Mouse (Mus musculus): ENCODE results near the gene Nacc2.
A peak's percentile ranks its signal among the peaks of the same experiment; 100 is the strongest.

The Nacc2 gene

DNA sequence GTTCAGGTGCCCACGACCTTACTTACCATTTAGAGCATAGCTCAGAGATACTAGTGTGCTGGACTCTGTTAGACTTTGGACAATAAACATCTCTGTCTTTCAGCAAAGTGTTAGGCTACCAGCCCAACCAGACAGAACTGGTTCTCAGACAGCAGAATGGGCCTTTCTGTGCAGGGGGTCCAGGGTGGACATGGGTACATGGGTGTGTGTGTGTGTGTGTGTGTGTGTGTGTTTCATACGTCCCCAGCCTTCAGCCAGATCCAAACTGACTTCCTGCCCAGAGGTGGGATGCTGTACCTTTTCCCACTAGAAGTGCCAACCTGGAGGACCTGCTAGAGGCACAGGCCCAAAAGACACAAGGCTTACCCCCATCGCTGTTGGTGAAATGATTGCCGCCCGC is 23.8 kb downstream of the Nacc2 start:
- no peak for DNase-seq (ENCODE audit: low spot score)

DNA sequence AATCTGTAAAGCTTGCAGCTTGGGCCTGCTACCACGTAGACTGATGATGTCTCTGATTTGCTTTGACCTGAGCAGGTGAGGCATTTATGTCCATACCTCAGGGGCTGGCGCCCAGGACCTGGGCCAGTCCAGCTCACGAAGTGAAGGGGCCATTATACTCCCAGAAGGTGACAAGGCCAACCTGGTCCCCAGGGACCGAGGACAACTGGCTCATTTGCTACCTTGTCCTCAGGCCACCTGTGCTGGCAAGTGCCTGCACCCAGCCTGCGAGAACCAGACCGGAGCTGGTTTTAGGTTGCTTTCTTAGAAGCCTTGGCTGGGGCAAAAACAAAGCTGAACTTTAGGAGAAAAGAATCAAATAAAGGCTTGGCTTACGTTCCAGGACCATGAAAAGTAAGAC is 29.1 kb downstream of the Nacc2 start:
- no peak for DNase-seq (ENCODE audit: low spot score)

DNA sequence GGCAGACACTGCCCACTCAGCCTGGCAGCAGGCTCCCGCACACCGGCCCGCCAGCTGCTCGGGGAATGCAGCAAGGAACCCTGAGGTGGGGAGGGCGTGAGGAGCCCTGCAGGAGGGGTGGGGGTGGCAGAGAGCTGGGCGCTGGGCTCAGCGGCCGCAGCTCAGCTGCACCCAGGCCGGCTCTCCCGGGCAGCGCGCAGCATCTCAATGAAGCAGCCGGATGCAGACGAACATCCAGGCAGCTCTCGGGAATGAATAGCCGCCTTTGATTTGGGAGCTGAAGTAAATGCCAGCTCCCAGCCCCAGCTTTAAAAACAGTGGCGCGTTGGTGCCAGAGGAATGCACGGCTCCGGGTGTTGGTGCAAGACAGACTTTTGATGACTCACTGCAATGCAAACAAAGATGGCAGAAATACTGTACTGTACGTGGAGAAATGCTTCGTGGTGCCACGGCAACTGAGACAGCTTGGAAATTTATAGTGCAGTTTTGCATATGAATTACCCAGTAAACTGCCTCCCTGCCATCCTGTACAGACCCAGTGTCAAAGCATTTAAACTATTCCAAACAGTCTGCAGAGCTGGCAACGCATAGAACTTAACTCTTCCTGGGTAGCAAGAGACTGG is 31.1 kb downstream of the Nacc2 start:
- DNase-seq (ENCODE audit: low spot score): peak; percentile 21

DNA sequence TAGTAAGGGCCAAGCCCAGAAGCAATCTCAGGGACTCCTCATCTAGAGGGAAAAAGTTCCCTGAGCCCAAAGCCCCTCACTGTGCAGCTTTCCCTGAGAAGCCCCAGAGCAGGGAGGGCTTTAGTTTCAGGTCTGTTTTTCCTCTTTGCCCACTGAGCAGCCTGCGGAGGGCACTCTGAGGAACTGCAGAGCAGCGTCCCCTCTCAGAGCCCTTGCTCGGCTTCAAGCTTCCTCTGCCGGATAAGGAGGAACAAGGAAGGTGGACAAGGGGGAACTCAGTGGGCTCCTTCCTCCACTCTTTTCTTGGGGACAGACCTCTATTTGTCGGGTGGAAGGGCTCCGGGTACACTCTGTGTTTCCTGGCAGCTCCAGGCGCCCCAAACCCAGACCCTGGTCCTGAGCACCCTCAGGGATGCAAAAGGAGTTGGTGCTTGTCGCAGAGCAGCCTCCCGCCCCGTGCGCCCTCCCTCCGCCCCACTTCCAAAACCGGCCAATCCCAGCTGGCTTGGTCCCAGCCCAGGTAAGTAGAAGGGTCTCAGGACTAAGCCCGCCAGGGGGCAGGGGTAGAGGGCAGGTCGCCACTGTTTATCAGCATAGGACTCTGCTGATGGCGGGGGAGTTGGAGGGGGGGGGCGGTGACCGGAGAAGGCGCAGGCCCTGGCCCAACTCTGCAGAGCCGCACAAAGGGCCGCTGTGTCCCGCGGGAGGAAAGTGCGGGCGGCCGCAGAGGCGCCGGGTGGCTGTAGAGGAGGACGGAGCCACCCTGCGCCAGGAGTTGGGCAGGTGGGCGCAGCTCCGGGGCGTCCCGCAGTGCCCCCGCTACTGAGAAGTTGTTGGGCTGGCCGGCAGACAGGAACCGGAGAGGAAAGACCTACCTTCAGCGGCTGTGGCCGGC is 31.9 kb downstream of the Nacc2 start:
- DNase-seq (ENCODE audit: low spot score): no peak

DNA sequence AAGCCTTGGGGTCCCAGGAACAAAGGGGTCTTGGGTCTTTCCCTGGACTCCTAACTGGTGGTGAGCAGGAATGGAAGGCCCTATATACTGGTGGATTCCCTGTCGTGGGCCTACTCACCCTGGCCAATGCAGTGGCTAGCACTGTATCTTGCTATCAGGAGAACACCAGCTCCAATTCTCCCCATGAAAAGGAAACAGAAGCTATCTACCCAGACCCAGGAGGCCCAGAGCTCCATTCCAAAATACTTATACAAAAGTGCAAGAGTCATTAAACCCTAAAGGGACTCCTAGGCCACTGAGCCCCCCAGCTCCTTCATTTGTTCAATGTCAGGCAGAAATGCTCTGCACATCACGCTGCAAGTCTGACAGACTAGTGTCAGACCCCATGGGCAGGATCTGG is 34.0 kb downstream of the Nacc2 start:
- DNase-seq (ENCODE audit: low spot score): no peak

DNA sequence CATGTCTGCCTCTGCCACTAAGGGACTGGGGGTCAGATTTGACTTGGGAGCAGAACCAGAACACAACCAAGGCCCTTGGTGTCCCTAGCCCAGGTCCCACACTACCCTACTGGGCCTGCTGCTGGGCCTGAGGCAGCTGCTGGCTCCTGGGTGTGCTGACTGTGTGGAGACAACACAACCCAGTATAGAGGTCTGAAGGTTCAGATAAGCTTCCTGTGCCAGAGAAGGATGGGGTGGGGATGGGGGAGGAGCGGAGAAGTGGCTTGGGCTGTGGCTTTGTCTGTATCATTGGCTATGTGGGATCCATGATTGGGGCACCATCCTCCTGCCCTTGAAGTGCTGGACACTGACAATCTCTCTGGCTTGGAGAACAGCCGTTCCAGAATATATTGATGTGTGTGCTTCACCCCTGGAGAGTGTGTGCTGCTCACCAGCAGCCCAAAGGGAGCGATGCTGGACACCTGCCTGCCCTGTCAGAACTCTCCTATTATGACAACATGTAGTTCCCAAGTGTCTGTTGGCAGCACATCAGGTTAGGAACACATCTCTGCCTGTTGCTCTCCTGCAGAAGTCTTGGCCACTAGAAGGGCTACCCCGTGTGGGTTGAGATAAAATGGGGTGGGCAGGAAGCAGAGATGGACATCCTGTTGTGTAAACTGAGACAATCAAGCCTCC is 36.0 kb downstream of the Nacc2 start:
- DNase-seq (ENCODE audit: low spot score): no peak

DNA sequence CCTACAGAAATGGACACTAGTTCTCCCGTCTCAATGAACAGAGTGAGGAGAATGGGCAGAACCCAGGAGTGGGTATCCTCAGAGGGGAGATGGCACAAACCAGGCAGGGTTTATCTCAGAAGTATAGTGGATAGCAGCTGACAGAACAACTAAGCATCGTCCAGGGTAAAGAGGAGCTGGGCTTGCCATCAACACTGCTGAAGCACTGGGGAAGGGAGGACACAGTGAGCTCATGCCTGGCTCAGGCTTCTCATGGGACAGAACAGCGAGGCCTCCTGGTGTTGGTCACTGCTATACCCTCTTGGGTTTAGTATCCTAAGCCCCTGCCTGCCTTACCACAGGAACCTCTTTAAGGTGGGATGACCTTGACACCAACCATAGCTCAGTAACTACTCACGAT is 36.5 kb downstream of the Nacc2 start:
- DNase-seq (ENCODE audit: low spot score): no peak

DNA sequence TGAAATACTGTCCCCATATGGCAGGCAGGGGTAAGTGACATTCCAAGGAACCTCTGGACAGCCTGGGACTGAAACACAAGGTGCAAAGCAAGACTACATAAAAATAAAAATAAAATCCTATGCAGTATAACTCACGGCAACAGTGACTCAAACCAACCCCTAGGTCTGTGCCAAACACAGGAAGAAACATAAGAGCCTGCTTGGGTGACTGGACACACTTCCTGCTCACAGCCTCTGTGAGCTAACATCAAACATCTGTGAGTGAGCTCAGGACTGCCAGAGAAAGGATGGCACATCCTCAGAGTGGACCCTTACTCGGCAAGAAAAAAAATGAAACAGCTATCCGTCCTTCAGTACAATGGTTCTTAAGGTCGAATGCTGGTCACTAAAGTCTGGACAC is 40.1 kb downstream of the Nacc2 start:
- DNase-seq (ENCODE audit: low spot score): no peak

DNA sequence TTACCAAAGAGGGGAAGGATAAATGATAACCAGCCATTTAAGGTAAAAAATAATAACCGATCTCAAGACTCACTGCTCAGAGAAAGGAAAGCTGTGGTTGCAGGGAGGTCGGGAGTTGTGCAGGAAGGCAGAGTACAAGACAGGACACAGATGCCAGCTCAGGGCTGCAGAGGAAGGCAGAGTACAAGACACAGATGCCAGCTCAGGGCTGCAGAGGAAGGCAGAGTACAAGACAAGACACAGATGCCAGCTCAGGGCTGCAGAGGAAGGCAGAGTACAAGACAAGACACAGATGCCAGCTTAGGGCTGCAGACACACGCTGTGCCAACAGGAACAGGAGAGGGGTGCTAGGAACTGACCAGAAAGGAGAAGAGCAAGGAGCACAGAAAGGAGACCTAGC is 42.2 kb downstream of the Nacc2 start:
- no peak for DNase-seq (ENCODE audit: low spot score)

DNA sequence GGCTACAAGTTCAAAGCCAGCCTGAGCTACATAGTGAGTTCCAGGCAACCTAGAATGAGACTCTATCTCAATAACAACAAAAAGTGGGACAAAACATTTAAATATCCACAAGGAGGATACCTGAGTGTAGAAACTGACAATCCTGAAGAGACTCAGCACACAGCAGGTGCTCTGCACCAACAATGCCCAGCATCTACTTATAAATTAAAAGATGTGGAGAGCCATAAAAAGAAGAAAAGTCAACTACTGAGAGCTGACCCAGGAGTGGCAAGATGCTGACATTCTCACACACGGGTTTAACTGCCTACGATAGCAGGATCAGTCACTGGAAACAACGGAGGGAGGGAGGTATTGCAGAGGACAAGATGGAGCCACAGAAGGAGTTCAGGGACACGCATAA is 43.6 kb downstream of the Nacc2 start:
- no peak for DNase-seq (ENCODE audit: low spot score)

DNA sequence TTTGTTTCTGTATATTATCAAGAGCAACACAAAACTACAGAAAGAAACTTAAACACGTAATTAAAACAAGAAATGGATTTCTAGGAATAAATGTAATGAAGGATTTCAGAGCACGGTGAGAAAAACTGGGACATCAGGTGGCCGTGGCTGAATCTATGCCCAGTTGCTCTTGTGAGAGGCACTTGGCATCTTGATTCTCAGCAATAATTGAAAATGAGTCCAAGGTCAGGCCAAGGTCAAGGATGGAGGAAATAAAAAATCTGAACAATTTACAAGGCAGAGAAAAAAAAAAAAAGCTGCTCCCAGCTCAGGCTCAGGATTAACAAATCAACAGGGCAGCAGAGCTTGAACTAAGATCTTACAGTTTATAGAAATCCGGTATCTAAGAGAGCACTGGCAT is 46.0 kb downstream of the Nacc2 start:
- DNase-seq (ENCODE audit: low spot score): no peak

DNA sequence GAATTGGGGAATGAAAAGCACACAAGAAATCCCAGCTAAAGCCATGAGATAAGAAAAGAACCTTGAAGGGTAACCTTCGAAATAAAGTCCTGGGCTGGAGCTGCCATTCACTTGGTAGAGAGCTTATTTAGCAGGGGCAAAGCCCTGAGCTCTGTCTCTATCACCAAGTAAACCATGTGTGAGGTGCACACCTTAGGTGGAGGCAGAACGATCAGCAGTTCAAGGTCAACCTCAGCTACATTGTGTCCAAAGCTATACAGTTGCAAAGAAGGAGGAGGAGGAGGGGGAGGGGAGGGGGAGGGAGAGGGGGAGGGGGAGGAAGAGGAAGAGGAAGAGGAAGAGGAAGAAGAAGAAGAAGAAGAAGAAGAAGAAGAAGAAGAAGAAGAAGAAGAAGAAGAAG is 46.9 kb downstream of the Nacc2 start:
- DNase-seq (ENCODE audit: low spot score): no peak

DNA sequence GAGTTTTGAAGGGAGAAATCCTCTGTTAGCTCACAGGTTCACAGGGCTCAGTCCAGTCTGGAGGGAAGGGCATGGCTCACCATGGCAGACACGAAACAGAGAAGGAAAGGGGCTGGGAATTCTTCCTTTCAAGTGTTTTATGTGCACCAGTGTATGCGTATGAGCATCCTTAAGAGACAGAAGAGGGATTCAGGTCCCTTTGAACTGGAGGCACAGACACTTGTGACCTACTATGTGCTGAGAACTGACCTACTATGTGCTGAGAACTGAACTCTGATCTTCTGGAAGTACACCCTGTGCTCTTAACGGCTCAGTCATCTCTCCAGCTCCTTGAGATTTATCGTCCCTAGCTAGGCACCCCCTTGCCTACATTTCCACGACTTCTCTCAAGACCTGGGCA is 48.5 kb downstream of the Nacc2 start:
- DNase-seq (ENCODE audit: low spot score): no peak

DNA sequence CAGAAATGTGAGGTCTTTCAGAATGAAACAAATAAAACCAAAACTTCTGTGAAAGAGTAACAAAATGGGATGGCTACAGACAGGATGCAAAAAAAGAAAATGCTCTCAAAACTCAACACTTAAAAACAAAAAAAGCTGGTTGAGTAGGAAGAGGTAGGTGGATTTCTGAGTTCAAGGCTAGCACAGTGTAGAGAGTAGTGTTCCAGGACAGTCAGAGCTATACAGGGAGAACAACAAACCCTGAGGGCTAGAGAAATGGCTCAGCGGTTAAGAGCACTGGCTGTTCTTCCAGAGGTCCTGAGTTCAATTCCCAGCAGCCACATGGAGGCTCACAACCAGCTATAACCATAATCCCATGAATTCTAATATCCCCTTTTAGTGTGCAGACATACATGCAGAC is 54.4 kb downstream of the Nacc2 start:
- DNase-seq (ENCODE audit: low spot score): no peak

DNA sequence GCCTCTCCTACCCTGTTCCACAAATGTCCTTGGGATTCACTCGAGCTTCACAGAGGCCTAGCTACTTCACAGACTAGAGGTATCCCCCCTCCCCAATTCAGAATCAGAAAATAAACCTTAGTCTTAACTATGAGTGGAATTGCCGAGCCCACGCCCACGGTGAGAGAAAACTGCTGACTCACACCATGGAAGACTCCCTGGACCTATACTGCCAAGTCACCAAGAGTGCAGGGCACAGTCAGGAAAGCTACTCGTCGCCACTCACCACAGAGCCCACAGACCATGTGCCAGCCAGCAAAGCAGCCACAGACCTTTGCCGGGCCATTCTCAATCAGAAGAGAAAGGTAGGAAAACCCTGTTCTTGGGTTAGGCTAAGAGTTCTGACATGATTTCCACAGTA is 54.8 kb downstream of the Nacc2 start:
- no peak for DNase-seq (ENCODE audit: low spot score)

DNA sequence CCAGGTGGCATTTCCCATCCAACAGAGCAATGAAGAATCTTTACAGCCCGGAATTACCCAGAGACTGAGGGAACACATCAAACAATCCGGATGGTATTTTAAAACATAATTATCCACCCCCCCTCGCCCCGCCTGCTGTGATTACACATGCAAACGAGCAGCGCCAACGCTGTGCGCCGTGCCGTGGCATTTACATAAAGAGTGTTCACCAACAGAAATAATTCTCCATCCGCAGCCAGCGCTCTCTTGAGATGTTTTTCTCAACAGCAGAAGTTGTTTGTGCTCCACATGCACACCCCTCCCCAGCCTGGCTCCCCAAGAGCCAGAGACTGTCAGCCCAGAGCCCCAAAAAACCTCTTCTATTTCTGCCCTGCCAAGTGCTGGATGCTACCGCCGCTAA is 56.5 kb downstream of the Nacc2 start:
- no peak for DNase-seq (ENCODE audit: low spot score)

DNA sequence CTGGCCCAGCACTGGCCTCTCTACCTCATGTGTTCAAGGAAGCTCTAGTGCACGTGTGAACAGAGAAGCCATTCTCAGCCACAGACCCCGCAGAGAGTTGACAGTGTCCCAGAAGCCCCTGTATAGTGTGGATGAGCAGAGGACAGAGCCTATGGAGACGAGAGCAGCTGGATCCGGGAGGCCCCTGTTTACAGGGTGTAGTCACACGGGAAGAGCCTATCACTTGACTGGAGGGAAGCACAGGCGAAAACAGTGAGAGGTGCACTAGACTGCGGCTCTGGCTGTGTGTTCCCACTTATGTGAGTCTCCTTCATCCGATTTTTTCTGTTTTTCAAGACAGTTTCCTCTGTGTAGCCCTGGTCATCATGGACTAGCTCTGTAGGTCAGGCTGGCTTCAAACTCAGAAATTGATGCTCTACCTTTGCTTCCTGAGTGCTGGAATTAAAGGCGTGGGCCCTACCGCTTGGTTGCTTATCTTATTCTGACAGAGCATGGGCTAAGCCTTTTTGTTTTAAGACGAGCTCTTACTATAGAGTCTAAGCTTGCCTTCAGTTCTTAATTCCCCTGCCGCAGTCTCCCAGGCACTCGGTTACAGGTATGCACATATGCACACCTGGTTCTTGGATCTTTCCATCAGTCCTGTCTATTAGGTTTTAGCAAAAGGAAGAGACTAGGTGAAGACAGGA is 60.1 kb downstream of the Nacc2 start:
- no peak for DNase-seq (ENCODE audit: low spot score)

DNA sequence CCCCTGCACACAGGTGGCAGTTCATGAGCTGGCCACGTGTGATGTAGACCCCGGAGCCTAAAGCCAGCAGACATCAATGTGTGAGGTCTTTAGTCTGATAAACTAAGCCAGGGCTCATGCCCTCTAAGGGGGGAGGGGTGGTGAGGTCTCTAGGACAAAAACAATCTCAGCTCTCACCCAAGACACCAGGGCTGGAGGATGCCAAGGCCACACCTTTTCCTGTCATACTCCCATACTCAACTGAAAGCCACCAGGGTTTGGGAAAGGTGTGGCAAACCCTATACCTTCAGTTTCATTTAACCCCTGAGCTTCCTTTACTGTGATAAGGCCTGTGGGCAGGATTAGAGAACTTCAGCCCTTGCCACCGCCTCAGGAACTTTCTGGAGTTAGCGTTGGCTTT is 60.8 kb downstream of the Nacc2 start:
- no peak for DNase-seq (ENCODE audit: low spot score)

DNA sequence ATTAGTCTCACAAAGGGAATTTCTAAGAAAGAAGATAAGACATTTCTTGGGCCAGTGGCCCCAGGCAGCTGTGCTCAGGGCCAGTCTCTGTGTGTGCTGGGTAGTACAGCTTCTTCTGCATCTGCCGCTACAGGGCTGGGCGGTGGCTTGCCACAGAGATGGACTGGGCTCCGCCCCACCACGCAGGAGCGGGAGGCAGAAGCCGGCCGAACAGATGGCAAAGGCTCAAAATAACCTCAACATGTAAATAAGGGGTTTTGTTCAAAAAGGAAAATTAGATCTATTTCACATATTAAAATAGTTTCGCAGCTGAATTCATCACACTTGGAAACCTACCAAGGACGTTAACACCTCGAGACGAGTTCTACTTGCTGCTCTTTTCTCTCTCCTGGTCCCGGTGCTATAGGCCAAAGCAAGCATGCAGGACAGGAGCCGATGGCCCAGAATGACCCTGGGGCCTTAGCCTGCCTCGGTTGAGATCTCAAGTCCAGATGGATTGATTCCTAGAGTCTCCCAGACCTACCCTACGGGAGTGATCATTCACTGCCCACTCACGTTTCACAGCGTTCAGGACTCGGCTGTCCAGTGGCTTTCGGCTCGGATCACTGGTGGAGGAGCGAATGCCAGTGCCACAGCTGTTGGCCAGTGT is 61.9 kb downstream of the Nacc2 start:
- no peak for DNase-seq (ENCODE audit: low spot score)

DNA sequence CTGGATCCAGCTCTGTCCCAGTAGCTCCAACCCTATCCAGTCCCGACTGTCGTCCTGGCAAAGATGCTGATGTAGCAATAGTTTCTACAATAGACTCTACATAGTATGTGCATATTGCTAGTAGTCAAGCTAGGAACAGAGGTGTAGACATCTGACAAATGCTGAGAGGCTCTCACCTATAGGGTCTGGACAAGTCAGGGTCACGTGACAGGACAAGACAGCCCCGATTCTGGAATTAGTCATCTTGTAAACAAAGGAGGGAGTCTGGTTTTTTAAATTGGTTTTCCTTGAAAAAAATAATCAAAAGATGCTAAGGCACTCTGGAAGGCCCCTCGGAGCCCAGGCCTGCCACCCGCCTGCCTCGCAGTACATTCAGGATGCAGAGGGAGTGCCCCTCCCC is 66.0 kb downstream of the Nacc2 start:
- no peak for DNase-seq (ENCODE audit: low spot score)

DNA sequence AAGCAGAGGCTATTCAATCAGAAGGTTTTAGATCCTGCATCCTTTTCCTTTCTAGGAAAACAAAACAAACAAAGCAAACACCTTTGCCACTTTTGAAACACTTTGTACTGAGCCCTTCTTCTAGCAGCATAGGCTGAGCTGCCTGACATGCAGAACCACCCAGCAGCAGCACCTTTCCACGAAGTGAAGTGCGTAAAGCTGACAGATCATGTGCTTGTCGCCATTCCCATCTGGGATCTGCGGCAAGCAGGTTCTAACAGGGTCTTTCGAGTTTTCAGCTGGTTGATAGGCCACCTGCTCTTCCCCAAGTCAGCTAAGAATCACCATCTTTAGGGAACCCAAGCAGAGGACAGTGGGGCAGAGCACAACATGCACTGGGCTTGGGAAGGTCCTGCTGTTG is 66.8 kb downstream of the Nacc2 start:
- no peak for DNase-seq (ENCODE audit: low spot score)

DNA sequence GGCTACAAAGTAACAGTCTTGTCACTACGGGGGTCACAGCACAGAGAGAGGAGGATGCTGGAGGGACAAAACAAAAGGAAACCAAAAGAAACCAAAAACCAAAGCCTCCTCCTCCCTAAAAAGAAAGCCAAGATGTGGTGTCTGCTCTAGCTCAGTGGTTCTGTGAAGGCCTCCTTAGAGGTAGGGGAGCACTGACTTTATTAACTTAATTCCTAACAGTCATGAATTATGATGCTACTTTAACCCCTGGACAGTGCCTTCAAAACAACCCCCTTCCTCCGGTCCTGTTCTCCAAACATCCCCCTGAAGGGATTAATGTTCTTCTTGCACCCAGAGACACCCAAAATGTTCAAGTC is 67.3 kb downstream of the Nacc2 start:
- no peak for DNase-seq (ENCODE audit: low spot score)

Data from urinary bladder, postnatal 25 days (tissue).